Mouse (Mus musculus) ES-Bruce4 (cell line): ENCODE data around the gene Srgap1.

Experiments
- CTCF ChIP-seq: IDR thresholded peaks from one replicate; pipeline ENCODE4 v1.8.1; 2011; ENCODE audit warnings: low read depth, low read length
- EP300 ChIP-seq: IDR thresholded peaks from 2 replicates; pipeline ENCODE4 v1.6.1; 2011; ENCODE audit warnings: low read depth, low read length; ENCODE audit not compliant: insufficient read depth
- POLR2A ChIP-seq: IDR thresholded peaks from one replicate; pipeline ENCODE4 v1.8.1; 2011; ENCODE audit warnings: low read length; ENCODE audit not compliant: insufficient read depth

DNA sequence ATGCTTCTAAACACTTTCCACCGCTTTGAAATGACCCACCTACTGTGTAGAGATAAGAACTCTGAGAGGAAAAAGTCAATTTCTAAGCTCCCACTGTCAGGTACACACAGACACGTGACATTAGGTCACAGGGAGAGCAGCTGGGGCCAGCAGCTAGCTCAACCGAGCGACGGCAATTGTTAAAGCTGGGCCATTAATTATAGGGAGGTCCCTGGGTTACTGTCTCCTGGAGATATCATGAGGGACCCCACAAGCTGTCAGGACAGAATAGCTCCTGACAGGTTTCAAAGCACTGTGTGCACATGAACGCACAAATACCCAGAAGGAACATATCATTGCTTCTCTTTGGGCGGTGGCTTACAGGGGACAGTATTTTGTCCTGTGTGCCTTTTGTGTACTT lies 229.1 kb downstream of the Srgap1 start:
- no peak for TF ChIP-seq CTCF
- TF ChIP-seq EP300: no peak
- TF ChIP-seq POLR2A: no peak
